Mouse (Mus musculus): ENCODE measurements around the gene Med17.

- no peak for TF ChIP-seq CTCF (IDR thresholded peaks at IDR 0.05; ENCODE audit: insufficient read depth, low read length)
- TF ChIP-seq POLR2A (IDR thresholded peaks at IDR 0.05; ENCODE audit: borderline replicate concordance, extremely low read depth, low read depth, low read length), result no peak
Observed at GRCm38 (mm10) chr9:15256214-15256613, 23.5 kb downstream of the Med17 start.
